Mouse (Mus musculus) gonadal fat pad, adult 2 months (tissue): ENCODE data around the gene 4930447C04Rik. TPM values are rescaled to one million over a fixed set of nuclear protein-coding genes. Genes with fewer than 3 reads are reported as not detected.

Experiments used
- DNase-seq: peaks from one replicate; pipeline ENCODE4 v3.0.0-alpha.2; 2012; ENCODE audit warnings: low read depth
- polyA plus RNA-seq: library from polyadenylated mRNA; depleted of rRNA; stranded (reverse); fragments of >200 nt; gene quantifications from 2 replicates; pipeline ENCODE4 v1.2.3, GENCODE M21; 2012

4930447C04Rik gene
- polyA plus RNA-seq, 1 experiment = 0.09 TPM

- DNase-seq = no peak
These were observed 3.1 kb upstream of the 4930447C04Rik start for GRCm38 (mm10) chr12:72943574-72944110.

GRCm38 (mm10) chr12:72942171-72942570 lies 1.6 kb upstream of the 4930447C04Rik start:
- no peak for DNase-seq

GRCm38 (mm10) chr12:72941398-72942051 lies 951 bp upstream of the 4930447C04Rik start:
- no peak for DNase-seq

- DNase-seq = no peak
These were observed 336 bp upstream of the 4930447C04Rik start for GRCm38 (mm10) chr12:72940822-72941397.

- no peak for DNase-seq
These were observed 958 bp downstream of the 4930447C04Rik start, which contains the start of gene Six6 for GRCm38 (mm10) chr12:72939616-72940015. Gene Six6 (plus strand): TSS chr12:72939892.

- no peak for DNase-seq
These were observed 1.7 kb downstream of the 4930447C04Rik start for GRCm38 (mm10) chr12:72938600-72939490.

GRCm38 (mm10) chr12:72938176-72938575 lies 2.4 kb downstream of the 4930447C04Rik start:
- DNase-seq = no peak

- DNase-seq = no peak
These were observed 2.9 kb downstream of the 4930447C04Rik start for GRCm38 (mm10) chr12:72937537-72938120.

- DNase-seq = no peak
These were observed 3.8 kb downstream of the 4930447C04Rik start for GRCm38 (mm10) chr12:72936751-72937150.

- no peak for DNase-seq
These were observed 23.2 kb downstream of the 4930447C04Rik start for GRCm38 (mm10) chr12:72917159-72917993.

- no peak for DNase-seq
These were observed 86.1 kb downstream of the 4930447C04Rik start for GRCm38 (mm10) chr12:72854377-72855032.

GRCm38 (mm10) chr12:72853406-72854076 lies 87.0 kb downstream of the 4930447C04Rik start:
- DNase-seq = no peak

GRCm38 (mm10) chr12:72852264-72852663 lies 88.3 kb downstream of the 4930447C04Rik start:
- DNase-seq = no peak

GRCm38 (mm10) chr12:72850146-72850545 lies 90.4 kb downstream of the 4930447C04Rik start:
- no peak for DNase-seq

GRCm38 (mm10) chr12:72847725-72848124 lies 92.8 kb downstream of the 4930447C04Rik start:
- DNase-seq = no peak

GRCm38 (mm10) chr12:72845946-72846345 lies 94.6 kb downstream of the 4930447C04Rik start:
- DNase-seq = no peak

GRCm38 (mm10) chr12:72843973-72844620 lies 96.5 kb downstream of the 4930447C04Rik start:
- DNase-seq = no peak

- DNase-seq = no peak
These were observed 97.0 kb downstream of the 4930447C04Rik start for GRCm38 (mm10) chr12:72843555-72843954.

GRCm38 (mm10) chr12:72843135-72843534 lies 97.4 kb downstream of the 4930447C04Rik start:
- DNase-seq = no peak
